Mouse (Mus musculus) thymus, adult 18-20 months (tissue): ENCODE measurements around the gene Nwd1.

ENCODE experiments used
- DNase-seq, 2 experiments: peaks; one replicate each; pipeline ENCODE4 v3.0.0; 2022; ENCODE audit warnings: mixed read lengths in 2 of 2

The Nwd1 gene

DNA sequence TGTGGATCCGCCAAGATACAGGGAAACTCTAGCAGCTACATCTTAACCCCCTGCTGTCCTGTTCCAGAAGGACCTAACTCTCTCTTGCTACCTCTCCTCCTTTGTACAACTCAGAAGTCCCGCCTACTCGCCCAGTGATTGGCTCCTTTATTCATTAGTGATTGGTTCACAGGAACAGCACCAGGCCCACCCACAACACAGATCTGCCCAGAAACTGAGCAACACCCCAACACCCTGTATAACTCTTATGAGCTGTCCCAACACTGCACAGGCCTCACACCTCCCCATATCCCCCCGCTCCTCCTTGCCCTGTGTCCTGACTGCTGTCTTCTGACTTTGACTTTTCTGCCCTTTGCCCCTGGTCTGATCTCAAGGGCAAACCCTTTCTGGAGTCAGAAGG, 119.2 kb downstream of the Nwd1 start:
- no peak for DNase-seq

DNA sequence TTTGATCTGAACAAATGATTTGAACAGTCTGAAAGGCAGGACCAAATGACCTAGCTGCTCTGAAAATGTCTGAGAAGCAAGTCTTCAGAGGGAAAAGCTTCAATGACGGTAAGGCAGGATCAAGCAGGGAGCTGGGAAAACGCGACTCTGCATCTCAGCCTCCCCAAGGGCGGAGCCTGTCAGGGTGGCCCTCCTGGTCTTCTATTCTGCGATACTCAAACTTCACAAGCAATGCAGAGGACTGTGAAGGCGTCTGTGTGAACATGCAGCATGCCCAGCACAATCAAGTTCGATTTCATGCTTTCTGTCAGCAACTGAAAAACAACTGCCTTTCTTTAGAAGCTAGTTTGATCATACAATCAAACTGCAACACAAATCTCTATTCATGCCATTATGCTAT, 120.3 kb downstream of the Nwd1 start:
- no peak for DNase-seq
